Mouse (Mus musculus) ES-E14 (cell line): ENCODE measurements around the gene Olfr524.

Source experiments
- CHD2 ChIP-seq: IDR thresholded peaks from 2 replicates; pipeline ENCODE4 v1.6.1; 2014; ENCODE audit warnings: mild to moderate bottlenecking, low read depth, low read length, inconsistent platforms
- HCFC1 ChIP-seq: IDR thresholded peaks from 2 replicates; pipeline ENCODE4 v1.6.1; 2012; ENCODE audit warnings: low read length, inconsistent platforms, borderline replicate concordance; ENCODE audit not compliant: insufficient read depth
- MAFK ChIP-seq: IDR thresholded peaks from 2 replicates; pipeline ENCODE4 v1.6.1; 2014; ENCODE audit warnings: mild to moderate bottlenecking, low read depth, low read length, inconsistent platforms; ENCODE audit not compliant: insufficient read depth
- ZC3H11A ChIP-seq: IDR thresholded peaks from 2 replicates; pipeline ENCODE4 v1.6.1; 2012; ENCODE audit warnings: low read depth, mild to moderate bottlenecking, inconsistent platforms, low read length, borderline replicate concordance
- ZNF384 ChIP-seq: IDR thresholded peaks from 2 replicates; pipeline ENCODE4 v1.6.1; 2012; ENCODE audit warnings: low read depth, low read length, inconsistent platforms

- TF ChIP-seq MAFK (no peak), ZC3H11A (no peak), CHD2 (no peak), HCFC1 (no peak), ZNF384 (no peak)
These were observed 37.8 kb downstream of the Olfr524 start for GRCm38 (mm10) chr7:140167950-140168349.
